Mouse (Mus musculus): ENCODE measurements around the gene Tpbgl. TPM values are rescaled to one million over a fixed set of nuclear protein-coding genes. Genes with fewer than 3 reads are reported as not detected.

Tpbgl gene
- polyA plus RNA-seq, 1 experiment from 2014 or later: 1.1 TPM

- Histone ChIP-seq H3K27me3 (no peaks in the 10 kb centered on the region), H3K36me3 (no peaks in the 10 kb centered on the region), H3K4me3 (replicated peaks) (no peak overlapping the region), H3K4me2 (replicated peaks) (no peak overlapping the region), H3K27ac (replicated peaks) (no peak overlapping the region), H3K9me3 (replicated peaks) (no peaks in the 10 kb centered on the region), H3K9ac (no peak overlapping the region), H3K4me1 (peaks cover 4% of the 10 kb centered on the region; the same call in 1 of the 2 replicates)
- ATAC-seq (ENCODE audit: insufficient number of reproducible peaks, low FRiP score, low TSS enrichment, low read depth): no peak
- 82% methylated on average over 9 of the region's 9 CpGs for WGBS
These were observed 36.8 kb upstream of the Tpbgl start for GRCm38 (mm10) chr7:99663507-99664220.

DNA sequence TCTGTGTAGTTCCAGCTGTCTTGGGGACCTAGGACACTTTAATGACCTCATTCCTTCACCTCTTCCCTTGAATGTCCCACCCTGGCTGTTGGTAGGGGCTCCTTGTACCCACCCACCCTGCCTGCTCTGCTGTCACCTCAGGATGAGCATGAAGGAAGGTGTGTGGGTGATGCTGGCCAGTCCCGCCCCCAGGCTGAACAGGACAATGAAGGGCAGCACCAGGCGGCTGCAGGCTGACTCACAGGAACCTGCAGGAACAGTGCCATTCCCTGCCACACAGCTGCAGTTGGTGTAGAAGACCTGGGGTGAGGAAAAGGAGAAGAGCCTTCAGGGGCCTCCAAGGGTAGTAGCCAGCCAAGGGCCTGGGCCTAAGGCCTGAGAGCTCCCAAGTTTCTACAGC, 35.4 kb upstream of the Tpbgl start:
- H3K9me3 ChIP-seq (replicated peaks): no peaks in the 10 kb centered on the region
- H3K9ac ChIP-seq: no peak overlapping the region
- H3K4me1 ChIP-seq: peaks cover 4% of the 10 kb centered on the region; the same call in 1 of the 2 replicates
- ATAC-seq (ENCODE audit: insufficient number of reproducible peaks, low FRiP score, low TSS enrichment, low read depth): no peak
- no peaks in the 10 kb centered on the region for H3K36me3 ChIP-seq
- no peak overlapping the region for H3K27ac ChIP-seq (replicated peaks)
- no peak overlapping the region for H3K4me3 ChIP-seq (replicated peaks)
- H3K4me2 ChIP-seq (replicated peaks): no peak overlapping the region
- H3K27me3 ChIP-seq: no peaks in the 10 kb centered on the region
- 54% methylated on average over 2 of the region's 2 CpGs for WGBS

GRCm38 (mm10) chr7:99661571-99662230, 34.8 kb upstream of the Tpbgl start:
- no peak for ATAC-seq (ENCODE audit: insufficient number of reproducible peaks, low FRiP score, low TSS enrichment, low read depth)
- Histone ChIP-seq H3K9me3 (replicated peaks) (no peaks in the 10 kb centered on the region), H3K4me1 (peaks cover 4% of the 10 kb centered on the region; the same call in 1 of the 2 replicates), H3K27me3 (no peaks in the 10 kb centered on the region), H3K9ac (no peak overlapping the region), H3K36me3 (no peaks in the 10 kb centered on the region), H3K4me2 (replicated peaks) (no peak overlapping the region), H3K4me3 (replicated peaks) (no peak overlapping the region), H3K27ac (replicated peaks) (no peak overlapping the region)
- 74% methylated on average over 14 of the region's 14 CpGs for WGBS

GRCm38 (mm10) chr7:99661071-99661470, 34.2 kb upstream of the Tpbgl start:
- H3K9ac ChIP-seq: no peak overlapping the region
- 89% methylated on average over 9 of the region's 9 CpGs for WGBS
- ATAC-seq (ENCODE audit: insufficient number of reproducible peaks, low FRiP score, low TSS enrichment, low read depth): no peak

GRCm38 (mm10) chr7:99659379-99660029, 32.6 kb upstream of the Tpbgl start:
- Histone ChIP-seq H3K4me2 (replicated peaks) (no peak overlapping the region), H3K4me1 (no peaks in the 10 kb centered on the region), H3K36me3 (no peaks in the 10 kb centered on the region), H3K9me3 (replicated peaks) (no peaks in the 10 kb centered on the region), H3K27ac (replicated peaks) (no peak overlapping the region), H3K27me3 (peaks cover 3% of the 10 kb centered on the region; the same call in 1 of the 2 replicates), H3K4me3 (replicated peaks) (no peak overlapping the region), H3K9ac (no peak overlapping the region)
- WGBS: 45% methylated on average over 12 of the region's 12 CpGs
- ATAC-seq (ENCODE audit: insufficient number of reproducible peaks, low FRiP score, low TSS enrichment, low read depth): no peak

More at GRCm38 (mm10) chr7:99661071-99661470, 34.2 kb upstream of the Tpbgl start:
- Histone ChIP-seq H3K27me3 (no peaks in the 10 kb centered on the region), H3K4me2 (replicated peaks) (no peak overlapping the region), H3K4me1 (peaks cover 4% of the 10 kb centered on the region; the same call in 1 of the 2 replicates), H3K4me3 (replicated peaks) (no peak overlapping the region), H3K9me3 (replicated peaks) (no peaks in the 10 kb centered on the region), H3K27ac (replicated peaks) (no peak overlapping the region), H3K36me3 (no peaks in the 10 kb centered on the region)

DNA sequence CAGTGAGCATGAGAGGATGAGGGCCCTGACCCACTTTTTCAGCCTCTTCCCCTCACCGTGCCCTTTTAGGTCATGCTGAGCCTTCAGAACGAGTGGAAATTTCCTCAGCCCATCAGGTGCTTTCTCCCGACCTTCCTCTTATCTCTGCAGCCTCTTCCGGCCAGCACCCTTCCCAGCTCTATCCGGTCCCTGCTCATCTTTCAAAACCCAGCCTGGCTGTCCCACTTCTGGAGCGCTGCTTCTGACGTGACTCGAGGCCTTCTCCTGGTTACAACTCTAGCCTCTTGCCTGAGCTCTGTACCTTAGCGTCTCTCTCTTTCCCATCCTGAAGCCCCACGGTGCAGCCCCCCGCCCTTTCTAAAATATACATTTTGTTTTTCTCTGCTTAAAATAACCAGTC, 27.3 kb upstream of the Tpbgl start:
- no peaks in the 10 kb centered on the region for H3K9me3 ChIP-seq (replicated peaks)
- 75% methylated on average over 11 of the region's 11 CpGs for WGBS

GRCm38 (mm10) chr7:99649585-99649984, 22.7 kb upstream of the Tpbgl start:
- no peak for ATAC-seq (ENCODE audit: insufficient number of reproducible peaks, low FRiP score, low TSS enrichment, low read depth)
- H3K4me1 ChIP-seq: no peaks in the 10 kb centered on the region
- H3K27ac ChIP-seq (replicated peaks): no peak overlapping the region
- H3K4me3 ChIP-seq (replicated peaks): no peak overlapping the region
- 69% methylated on average over 4 of the region's 4 CpGs for WGBS
- H3K9me3 ChIP-seq (replicated peaks): no peaks in the 10 kb centered on the region
- H3K9ac ChIP-seq: no peak overlapping the region
- no peaks in the 10 kb centered on the region for H3K36me3 ChIP-seq
- no peak overlapping the region for H3K4me2 ChIP-seq (replicated peaks)
- H3K27me3 ChIP-seq: no peaks in the 10 kb centered on the region

More for the DNA sequence above, 27.3 kb upstream of the Tpbgl start:
- Histone ChIP-seq H3K4me3 (replicated peaks) (no peak overlapping the region), H3K27me3 (peaks cover 3% of the 10 kb centered on the region; the same call in 1 of the 2 replicates), H3K4me1 (no peaks in the 10 kb centered on the region), H3K9ac (no peak overlapping the region), H3K27ac (replicated peaks) (no peak overlapping the region), H3K36me3 (no peaks in the 10 kb centered on the region), H3K4me2 (replicated peaks) (no peak overlapping the region)
- no peak for ATAC-seq (ENCODE audit: insufficient number of reproducible peaks, low FRiP score, low TSS enrichment, low read depth)

GRCm38 (mm10) chr7:99648623-99649022, 21.7 kb upstream of the Tpbgl start:
- Histone ChIP-seq H3K27ac (replicated peaks) (no peak overlapping the region), H3K4me2 (replicated peaks) (no peak overlapping the region)
- ATAC-seq (ENCODE audit: insufficient number of reproducible peaks, low FRiP score, low TSS enrichment, low read depth): no peak

DNA sequence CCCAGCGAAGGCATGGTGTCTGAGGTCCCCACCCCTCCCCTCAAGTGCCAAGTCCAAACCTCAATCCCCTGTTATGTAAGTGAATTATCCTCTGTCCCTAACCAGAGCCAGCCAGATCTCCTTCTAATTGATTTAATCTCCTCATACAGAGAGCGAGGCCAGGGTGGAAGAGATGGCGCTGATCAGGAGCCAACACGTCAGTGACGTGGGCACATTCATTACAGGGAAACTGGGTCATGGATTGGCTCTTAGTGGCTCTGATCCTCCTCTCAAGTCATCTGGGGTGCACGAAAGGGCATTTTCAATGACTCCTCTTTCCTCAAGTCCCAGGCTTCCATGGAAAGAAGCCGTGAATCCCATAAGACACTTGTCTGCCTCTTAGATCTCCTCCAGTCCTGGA, 17.8 kb upstream of the Tpbgl start:
- WGBS: 72% methylated on average over 7 of the region's 7 CpGs
- H3K9ac ChIP-seq: no peak overlapping the region
- no peak overlapping the region for H3K4me2 ChIP-seq (replicated peaks)
- no peak for ATAC-seq (ENCODE audit: insufficient number of reproducible peaks, low FRiP score, low TSS enrichment, low read depth)
- H3K9me3 ChIP-seq (replicated peaks): no peaks in the 10 kb centered on the region
- no peak overlapping the region for H3K4me3 ChIP-seq (replicated peaks)
- H3K36me3 ChIP-seq: no peaks in the 10 kb centered on the region
- H3K27ac ChIP-seq (replicated peaks): no peak overlapping the region
- H3K27me3 ChIP-seq: 0 out of 2 replicates have a peak, but pooled peaks cover 5% of the 10 kb centered on the region
- no peaks in the 10 kb centered on the region for H3K4me1 ChIP-seq

More at GRCm38 (mm10) chr7:99648623-99649022, 21.7 kb upstream of the Tpbgl start:
- H3K9me3 ChIP-seq (replicated peaks): no peaks in the 10 kb centered on the region
- H3K4me3 ChIP-seq (replicated peaks): no peak overlapping the region
- no peaks in the 10 kb centered on the region for H3K4me1 ChIP-seq
- H3K27me3 ChIP-seq: 0 out of 2 replicates have a peak, but pooled peaks cover 5% of the 10 kb centered on the region
- no peaks in the 10 kb centered on the region for H3K36me3 ChIP-seq
- H3K9ac ChIP-seq: no peak overlapping the region
- 4% methylated on average over 6 of the region's 6 CpGs for WGBS

GRCm38 (mm10) chr7:99642078-99642477, 15.2 kb upstream of the Tpbgl start:
- Histone ChIP-seq H3K27ac (replicated peaks) (no peak overlapping the region), H3K4me2 (replicated peaks) (no peak overlapping the region), H3K4me3 (replicated peaks) (no peak overlapping the region), H3K27me3 (peaks cover 5% of the 10 kb centered on the region; the same call in 1 of the 2 replicates), H3K9ac (no peak overlapping the region), H3K4me1 (no peaks in the 10 kb centered on the region), H3K9me3 (replicated peaks) (no peaks in the 10 kb centered on the region), H3K36me3 (no peaks in the 10 kb centered on the region)
- WGBS: 66% methylated on average over 3 of the region's 3 CpGs
- no peak for ATAC-seq (ENCODE audit: insufficient number of reproducible peaks, low FRiP score, low TSS enrichment, low read depth)

- no peaks in the 10 kb centered on the region for H3K36me3 ChIP-seq
- no peak overlapping the region for H3K4me2 ChIP-seq (replicated peaks)
- H3K27me3 ChIP-seq: peaks cover 5% of the 10 kb centered on the region; the same call in 1 of the 2 replicates
- no peak overlapping the region for H3K9ac ChIP-seq
- no peaks in the 10 kb centered on the region for H3K4me1 ChIP-seq
- H3K9me3 ChIP-seq (replicated peaks): no peaks in the 10 kb centered on the region
- H3K4me3 ChIP-seq (replicated peaks): no peak overlapping the region
- H3K27ac ChIP-seq (replicated peaks): no peak overlapping the region
- peak; percentile 29; the same call in 1 of the 2 replicates for ATAC-seq (ENCODE audit: insufficient number of reproducible peaks, low FRiP score, low TSS enrichment, low read depth)
- 25% methylated on average over 4 of the region's 4 CpGs for WGBS
These were observed 14.3 kb upstream of the Tpbgl start for GRCm38 (mm10) chr7:99641245-99641644.
